Mouse (Mus musculus): Measurements from ENCODE around the gene St6galnac5.
"Not testable (repeated sequence)": the region's sequence is repeated elsewhere in the genome, so short reads cannot be mapped to it uniquely, and the experiment has no call there.

Gene St6galnac5

GRCm38 (mm10) chr3:152797354-152797753, 184.7 kb downstream of the St6galnac5 start:
- in situ Hi-C loops (cut with MboI; ENCODE audit: low sequenced_read_pairs), result no loop called here

- in situ Hi-C loops (cut with MboI; ENCODE audit: low sequenced_read_pairs), result no loop called here
Measured at GRCm38 (mm10) chr3:152796216-152796615, 185.8 kb downstream of the St6galnac5 start.

GRCm38 (mm10) chr3:152793006-152793405, 189.0 kb downstream of the St6galnac5 start:
- in situ Hi-C loops (cut with MboI; ENCODE audit: low sequenced_read_pairs), result no loop called here

- in situ Hi-C loops (cut with MboI; ENCODE audit: low sequenced_read_pairs), result no loop called here
Measured at GRCm38 (mm10) chr3:152792601-152793000, 189.4 kb downstream of the St6galnac5 start.

- in situ Hi-C loops (cut with MboI; ENCODE audit: low sequenced_read_pairs), result not testable (repeated sequence)
Measured at GRCm38 (mm10) chr3:152788301-152788953, 193.6 kb downstream of the St6galnac5 start.

- in situ Hi-C loops (cut with MboI; ENCODE audit: low sequenced_read_pairs), result not testable (repeated sequence)
Measured at GRCm38 (mm10) chr3:152784353-152784752, 197.7 kb downstream of the St6galnac5 start.

GRCm38 (mm10) chr3:152783792-152784191, 198.3 kb downstream of the St6galnac5 start:
- in situ Hi-C loops (cut with MboI; ENCODE audit: low sequenced_read_pairs), result no loop called here

GRCm38 (mm10) chr3:152779819-152780218, 202.2 kb downstream of the St6galnac5 start:
- in situ Hi-C loops (cut with MboI; ENCODE audit: low sequenced_read_pairs), result no loop called here

- in situ Hi-C loops (cut with MboI; ENCODE audit: low sequenced_read_pairs), result no loop called here
Measured at GRCm38 (mm10) chr3:152776872-152777540, 205.0 kb downstream of the St6galnac5 start.

GRCm38 (mm10) chr3:152776363-152776762, 205.7 kb downstream of the St6galnac5 start:
- in situ Hi-C loops (cut with MboI; ENCODE audit: low sequenced_read_pairs), result no loop called here

GRCm38 (mm10) chr3:152770056-152770455, 212.0 kb downstream of the St6galnac5 start:
- in situ Hi-C loops (cut with MboI; ENCODE audit: low sequenced_read_pairs), result loop anchor here (25.0 kb wide), 1 partner anchor 1067 kb away; the partner anchor contains the start of gene Asb17

GRCm38 (mm10) chr3:152767485-152767884, 214.6 kb downstream of the St6galnac5 start:
- in situ Hi-C loops (cut with MboI; ENCODE audit: low sequenced_read_pairs), result loop anchor here (25.0 kb wide), 1 partner anchor 1070 kb away; the partner anchor contains the start of gene Asb17

Data from CH12F3 (cell line).